ENCODE assay signal across 26 mouse cellular contexts in genomic region chr12:99771018-99771417, GRCm38 (mm10).
"Had no signal": no experiment of that assay in that cellular context is flagged by ENCODE, and none has a peak within 500 bp of the region (broad histone marks: within the 10 kb centered on the region; RNA-seq: fewer than 3 reads in every experiment).

No protein-coding gene starts in this region.

- H3K9me3 ChIP-seq: embryonic facial prominence, embryonic 10.5 days; embryonic facial prominence, embryonic 12.5 days; embryonic facial prominence, embryonic 13.5 days; embryonic facial prominence, embryonic 15.5 days; forebrain, embryonic 10.5 days; forebrain, embryonic 12.5 days; forebrain, embryonic 13.5 days; forebrain, embryonic 15.5 days had no signal

- H3K4me1 ChIP-seq: embryonic facial prominence, embryonic 10.5 days; embryonic facial prominence, embryonic 12.5 days; embryonic facial prominence, embryonic 13.5 days; embryonic facial prominence, embryonic 15.5 days; forebrain, embryonic 10.5 days; forebrain, embryonic 12.5 days; forebrain, embryonic 13.5 days; forebrain, embryonic 15.5 days had no signal

- H3K36me3 ChIP-seq: embryonic facial prominence, embryonic 10.5 days; embryonic facial prominence, embryonic 12.5 days; embryonic facial prominence, embryonic 13.5 days; embryonic facial prominence, embryonic 15.5 days; forebrain, embryonic 10.5 days; forebrain, embryonic 12.5 days; forebrain, embryonic 15.5 days had no signal

- H3K27me3 ChIP-seq: embryonic facial prominence, embryonic 12.5 days; embryonic facial prominence, embryonic 13.5 days; embryonic facial prominence, embryonic 15.5 days; forebrain, embryonic 12.5 days; forebrain, embryonic 13.5 days; forebrain, embryonic 15.5 days had no signal

- DNase-seq: cerebellum, adult 2 months; cerebellum, adult 8-10 months; cerebellum, adult 9-10 months; cerebellum, adult 9-11 months; cerebellum, postnatal 10 days; cerebellum, postnatal 14 days; cerebellum, postnatal 25 days; cerebellum, postnatal 36 days; embryo, embryonic 11 days; forebrain, postnatal 0 days; gastrocnemius, adult 2 months; gastrocnemius, postnatal 10 days; gastrocnemius, postnatal 14 days; gastrocnemius, postnatal 25 days; gastrocnemius, postnatal 36 days; heart, adult 18-20 months; heart, adult 2 months had no signal

- H3K27ac ChIP-seq: embryonic facial prominence, embryonic 10.5 days; embryonic facial prominence, embryonic 12.5 days; embryonic facial prominence, embryonic 13.5 days; embryonic facial prominence, embryonic 15.5 days; forebrain, embryonic 10.5 days; forebrain, embryonic 12.5 days; forebrain, embryonic 13.5 days; forebrain, embryonic 15.5 days; gastrocnemius, adult 2 months; heart, adult 2 months had no signal

- H3K4me3 ChIP-seq: embryonic facial prominence, embryonic 10.5 days; embryonic facial prominence, embryonic 12.5 days; embryonic facial prominence, embryonic 13.5 days; embryonic facial prominence, embryonic 15.5 days; erythroblast, embryonic 14.5 days; forebrain, embryonic 10.5 days; forebrain, embryonic 12.5 days; forebrain, embryonic 13.5 days; forebrain, embryonic 15.5 days; gastrocnemius, adult 2 months; heart, adult 2 months had no signal
